Mouse (Mus musculus) heart, postnatal 10 days (tissue): ENCODE results near the gene Arpin. TPM values are rescaled to one million over a fixed set of nuclear protein-coding genes. Genes with fewer than 3 reads are reported as not detected.
A peak's percentile ranks its signal among the peaks of the same experiment; 100 is the strongest.

Source experiments
- DNase-seq, 2 experiments: peaks; one replicate each; pipeline ENCODE4 v3.0.0; 2021
- intact Hi-C: fragments of 180-260 bp; cut with DNase I; formaldehyde crosslinking; loops from one replicate; pipeline ENCODE4 v1.15.1; 2025
- microRNA-seq, 2 experiments: library from miRNA; unstranded; fragments of <30 nt; microRNA quantifications; one replicate each; pipeline ENCODE4 v1.2.0; 2022
- total RNA-seq, 2 experiments: library from RNA; stranded (reverse); gene quantifications; 2 replicates each; pipeline ENCODE4 v1.2.3; 2021

Arpin gene
- total RNA-seq, 2 experiments from 2014 or later: 15.8 to 18.5 TPM

GRCm38 (mm10) chr7:79894790-79895189 is 40.4 kb downstream of the Arpin start:
- intact Hi-C loops: no loop called here
- no peak for DNase-seq

GRCm38 (mm10) chr7:79892576-79893428 is 42.4 kb downstream of the Arpin start:
- no peak for DNase-seq
- intact Hi-C loops: no loop called here

- no peak for DNase-seq
- intact Hi-C loops: no loop called here
These were observed 44.5 kb downstream of the Arpin start for GRCm38 (mm10) chr7:79890436-79891221.

GRCm38 (mm10) chr7:79888603-79889002 is 46.6 kb downstream of the Arpin start:
- intact Hi-C loops: no loop called here
- DNase-seq: no peak

- intact Hi-C loops: no loop called here
- no peak for DNase-seq
These were observed 51.4 kb downstream of the Arpin start for GRCm38 (mm10) chr7:79883613-79884334.

GRCm38 (mm10) chr7:79881901-79882300 is 53.3 kb downstream of the Arpin start:
- no peak for DNase-seq
- intact Hi-C loops: no loop called here

- peak; percentile 41 to 57 for DNase-seq
- intact Hi-C loops: no loop called here
These were observed 54.2 kb downstream of the Arpin start for GRCm38 (mm10) chr7:79880998-79881397.

- intact Hi-C loops: no loop called here
- DNase-seq: no peak
These were observed 55.1 kb downstream of the Arpin start for GRCm38 (mm10) chr7:79880033-79880432.

GRCm38 (mm10) chr7:79878455-79879025 is 56.6 kb downstream of the Arpin start:
- intact Hi-C loops: no loop called here
- no peak for DNase-seq

Small RNA genes lying within 50 kb of the gene (microRNA-seq; reads per million reads assigned to microRNA genes)
- gene Gm24541: 0 reads per million in 2 experiments

Other genes with a start within 250 kb of the Arpin start
- 1 to 10 TPM; 3.2 to 3.9 TPM for gene Kif7, start 219.6 kb downstream of the Arpin start, total RNA-seq
- 10 to 100 TPM; 24.0 to 76.0 TPM for gene Plin1, start 202.5 kb downstream of the Arpin start, total RNA-seq
- gene Pex11a, start 192.2 kb downstream of the Arpin start, total RNA-seq: 10 to 100 TPM; 13.3 to 16.5 TPM
- gene Wdr93, start 192.2 kb downstream of the Arpin start, total RNA-seq: under 1 TPM; 0.14 to 0.15 TPM
- gene Mesp1, start 141.6 kb downstream of the Arpin start, total RNA-seq: not detected
- under 1 TPM; 0.12 to 0.40 TPM for gene Mesp2, start 124.6 kb downstream of the Arpin start, total RNA-seq
- 10 to 100 TPM; 26.6 to 29.3 TPM for gene Anpep, start 74.3 kb downstream of the Arpin start, total RNA-seq
- 10 to 100 TPM; 20.5 to 24.1 TPM for gene Ap3s2, start 14.7 kb downstream of the Arpin start, total RNA-seq
- 10 to 100 TPM; 20.1 to 24.4 TPM for gene Zfp710, start 89.5 kb upstream of the Arpin start, total RNA-seq
- 1,000 to 10,000 TPM; 1,610 to 1,731 TPM for gene Idh2, start 180.0 kb upstream of the Arpin start, total RNA-seq